In genomic region chr13:70533412-70533811, GRCm38 (mm10) we compare ENCODE assay signal across 25 mouse cellular contexts.
DNase-seq lines count a peak whose midpoint lies in the region; ATAC-seq lines count a peak whose summit lies in the region.
"Had no signal": no experiment of that assay in that cellular context is flagged by ENCODE, and none has a peak within 500 bp of the region (broad histone marks: within the 10 kb centered on the region; RNA-seq: fewer than 3 reads in every experiment).

No protein-coding gene starts in this region.

- no peaks in the 10 kb centered on the region for H3K9me3 ChIP-seq in hindbrain, embryonic 13.5 days
- no peaks in the 10 kb centered on the region for H3K9me3 ChIP-seq in hindbrain, embryonic 10.5 days
- H3K9me3 ChIP-seq: embryonic facial prominence, embryonic 10.5 days; embryonic facial prominence, embryonic 12.5 days; forebrain, embryonic 13.5 days; forebrain, embryonic 15.5 days had no signal

- no peak for DNase-seq in frontal cortex, postnatal 10 days (ENCODE audit: low spot score in 2 of 2)
- no peak for DNase-seq in hindbrain, embryonic 10.5 days (ENCODE audit: low spot score)
- peak; percentile 24 for DNase-seq in telencephalon, adult 2 months (ENCODE audit: low read depth, low spot score)
- no peak for DNase-seq in thymus, postnatal 25 days
- DNase-seq: adrenal gland, adult 2 months; adrenal gland, postnatal 10 days; adrenal gland, postnatal 25 days; B cell, adult 2 months; cerebellum, adult 11-12 months; cerebellum, adult 2 months; cerebellum, adult 9-10 months; cerebellum, postnatal 10 days; cerebellum, postnatal 25 days; forebrain, postnatal 0 days had no signal

- H3K9ac ChIP-seq in hindbrain, embryonic 13.5 days, result no peak overlapping the region
- H3K9ac ChIP-seq: embryonic facial prominence, embryonic 12.5 days; forebrain, embryonic 13.5 days; forebrain, embryonic 15.5 days; forebrain, postnatal 0 days had no signal

- WGBS in hindbrain, embryonic 13.5 days, result 95% methylated on average over 5 of the region's 5 CpGs
- WGBS in hindbrain, embryonic 10.5 days, result 93% methylated on average over 5 of the region's 5 CpGs

- ATAC-seq in frontal cortex, adult (ENCODE audit: low TSS enrichment), result peak; percentile 57
- ATAC-seq in hindbrain, embryonic 13.5 days (ENCODE audit: low FRiP score), result no peak
- ATAC-seq: activated CD4-positive, CD25-positive, alpha-beta regulatory T cell, adult 4 months; CD4-positive, CD25-positive, alpha-beta regulatory T cell, adult 4 months; forebrain, embryonic 13.5 days; forebrain, embryonic 15.5 days; forebrain, postnatal 0 days; Patski had no signal

- no peak overlapping the region for H3K4me3 ChIP-seq in hindbrain, embryonic 13.5 days
- no peak overlapping the region for H3K4me3 ChIP-seq in hindbrain, embryonic 10.5 days
- H3K4me3 ChIP-seq: embryonic facial prominence, embryonic 10.5 days; embryonic facial prominence, embryonic 12.5 days; forebrain, embryonic 13.5 days; forebrain, embryonic 15.5 days had no signal

- H3K27me3 ChIP-seq in hindbrain, embryonic 13.5 days, result no peaks in the 10 kb centered on the region
- no peaks in the 10 kb centered on the region for H3K27me3 ChIP-seq in hindbrain, embryonic 10.5 days (ENCODE audit: insufficient read depth, poor library complexity, severe bottlenecking)
- H3K27me3 ChIP-seq: CH12.LX; embryonic facial prominence, embryonic 12.5 days; forebrain, embryonic 13.5 days; forebrain, embryonic 15.5 days; Patski had no signal

- 0 out of 2 replicates have a peak overlapping the region, but pooled peaks have one; percentile 20 for H3K27ac ChIP-seq in hindbrain, embryonic 13.5 days
- H3K27ac ChIP-seq in hindbrain, embryonic 10.5 days, result no peak overlapping the region
- H3K27ac ChIP-seq: embryonic facial prominence, embryonic 10.5 days; embryonic facial prominence, embryonic 12.5 days; forebrain, embryonic 13.5 days; forebrain, embryonic 15.5 days had no signal

- H3K4me1 ChIP-seq in hindbrain, embryonic 13.5 days (replicated peaks), result no peaks in the 10 kb centered on the region
- H3K4me1 ChIP-seq in hindbrain, embryonic 10.5 days (replicated peaks), result peaks cover 6% of the 10 kb centered on the region; the same call in 1 of the 2 replicates
- H3K4me1 ChIP-seq: embryonic facial prominence, embryonic 10.5 days; embryonic facial prominence, embryonic 12.5 days; forebrain, embryonic 13.5 days; forebrain, embryonic 15.5 days had no signal

- no peak overlapping the region for H3K4me2 ChIP-seq in hindbrain, embryonic 13.5 days
- H3K4me2 ChIP-seq: embryonic facial prominence, embryonic 12.5 days; forebrain, embryonic 13.5 days; forebrain, embryonic 15.5 days had no signal

- H3K36me3 ChIP-seq in hindbrain, embryonic 13.5 days, result no peaks in the 10 kb centered on the region
- no peaks in the 10 kb centered on the region for H3K36me3 ChIP-seq in hindbrain, embryonic 10.5 days
- H3K36me3 ChIP-seq: embryonic facial prominence, embryonic 10.5 days; embryonic facial prominence, embryonic 12.5 days; forebrain, embryonic 15.5 days; G1E had no signal
